Mouse (Mus musculus): ENCODE measurements around the gene Tas1r3. TPM values are rescaled to one million over a fixed set of nuclear protein-coding genes. Genes with fewer than 3 reads are reported as not detected.

Gene Tas1r3
- polyA plus RNA-seq (2015; fragmentation: Nextera tagmentation; extraction: Ambion mirVana), result 0.29 and 0.58 TPM in 2 replicates

GRCm38 (mm10) chr4:155863001-155863400, at the start of gene Tas1r3:
Gene Tas1r3, minus strand, starts transcription at chr4:155863362.
- peaks cover under 1% of the 10 kb centered on the region for H3K4me1 ChIP-seq (ENCODE audit: control insufficient read depth, insufficient read depth, low read length)
- no peak within 1 kb of the TSS for H3K4me2 ChIP-seq (ENCODE audit: low read length)
- WGBS, result 81% methylated on average over 5 of the region's 5 CpGs
- H3K9ac ChIP-seq (ENCODE audit: low read depth, low read length), result no peak within 1 kb of the TSS
- H3K9me3 ChIP-seq (replicated peaks; ENCODE audit: control insufficient read depth, low read length, poor library complexity, severe bottlenecking), result no peaks in the 10 kb centered on the region
- ATAC-seq, result no peak
- peaks cover 34% of the 10 kb centered on the region for H3K36me3 ChIP-seq (ENCODE audit: control insufficient read depth, insufficient read depth, low read length)
- no peaks in the 10 kb centered on the region for H3K27me3 ChIP-seq (ENCODE audit: control insufficient read depth, insufficient read depth, low read depth, low read length)
- no peak within 1 kb of the TSS for H3K4me3 ChIP-seq (ENCODE audit: low read depth, low read length)
- no peak within 1 kb of the TSS for H3K27ac ChIP-seq (ENCODE audit: low read length)

GRCm38 (mm10) chr4:155908751-155909150, 45.6 kb upstream of the Tas1r3 start:
- Histone ChIP-seq H3K9ac (ENCODE audit: low read depth, low read length) (no peak overlapping the region), H3K4me1 (ENCODE audit: control insufficient read depth, insufficient read depth, low read length) (no peaks in the 10 kb centered on the region), H3K27ac (ENCODE audit: low read length) (no peak overlapping the region), H3K4me3 (ENCODE audit: low read depth, low read length) (no peak overlapping the region), H3K27me3 (ENCODE audit: control insufficient read depth, insufficient read depth, low read depth, low read length) (no peaks in the 10 kb centered on the region), H3K9me3 (replicated peaks; ENCODE audit: control insufficient read depth, low read length, poor library complexity, severe bottlenecking) (no peaks in the 10 kb centered on the region), H3K36me3 (ENCODE audit: control insufficient read depth, insufficient read depth, low read length) (peaks cover 22% of the 10 kb centered on the region), H3K4me2 (ENCODE audit: low read length) (no peak overlapping the region)
- WGBS, result 93% methylated on average over 4 of the region's 4 CpGs
- 0 out of 2 replicates have a peak, but pooled peaks have one; percentile 5 for ATAC-seq

- WGBS, result 81% methylated on average over 7 of the region's 7 CpGs
- H3K27ac ChIP-seq (ENCODE audit: low read length), result no peak overlapping the region
Measured at GRCm38 (mm10) chr4:155908281-155908680, 45.1 kb upstream of the Tas1r3 start.

GRCm38 (mm10) chr4:155907003-155907402, 43.8 kb upstream of the Tas1r3 start:
- Histone ChIP-seq H3K36me3 (ENCODE audit: control insufficient read depth, insufficient read depth, low read length) (peaks cover 39% of the 10 kb centered on the region), H3K4me3 (ENCODE audit: low read depth, low read length) (no peak overlapping the region), H3K27me3 (ENCODE audit: control insufficient read depth, insufficient read depth, low read depth, low read length) (no peaks in the 10 kb centered on the region), H3K9me3 (replicated peaks; ENCODE audit: control insufficient read depth, low read length, poor library complexity, severe bottlenecking) (no peaks in the 10 kb centered on the region), H3K27ac (ENCODE audit: low read length) (no peak overlapping the region), H3K4me1 (ENCODE audit: control insufficient read depth, insufficient read depth, low read length) (no peaks in the 10 kb centered on the region), H3K9ac (ENCODE audit: low read depth, low read length) (no peak overlapping the region), H3K4me2 (ENCODE audit: low read length) (no peak overlapping the region)
- WGBS, result 87% methylated on average over 11 of the region's 11 CpGs
- ATAC-seq, result no peak

More at GRCm38 (mm10) chr4:155908281-155908680, 45.1 kb upstream of the Tas1r3 start:
- H3K36me3 ChIP-seq (ENCODE audit: control insufficient read depth, insufficient read depth, low read length), result peaks cover 26% of the 10 kb centered on the region
- no peaks in the 10 kb centered on the region for H3K9me3 ChIP-seq (replicated peaks; ENCODE audit: control insufficient read depth, low read length, poor library complexity, severe bottlenecking)
- 0 out of 2 replicates have a peak, but pooled peaks have one; percentile 8 for ATAC-seq
- H3K4me3 ChIP-seq (ENCODE audit: low read depth, low read length), result no peak overlapping the region
- H3K9ac ChIP-seq (ENCODE audit: low read depth, low read length), result no peak overlapping the region
- H3K4me1 ChIP-seq (ENCODE audit: control insufficient read depth, insufficient read depth, low read length), result no peaks in the 10 kb centered on the region
- no peaks in the 10 kb centered on the region for H3K27me3 ChIP-seq (ENCODE audit: control insufficient read depth, insufficient read depth, low read depth, low read length)
- H3K4me2 ChIP-seq (ENCODE audit: low read length), result no peak overlapping the region

GRCm38 (mm10) chr4:155906125-155906524, 43.0 kb upstream of the Tas1r3 start:
- Histone ChIP-seq H3K27ac (ENCODE audit: low read length) (no peak overlapping the region), H3K4me2 (ENCODE audit: low read length) (no peak overlapping the region), H3K27me3 (ENCODE audit: control insufficient read depth, insufficient read depth, low read depth, low read length) (no peaks in the 10 kb centered on the region), H3K4me1 (ENCODE audit: control insufficient read depth, insufficient read depth, low read length) (no peaks in the 10 kb centered on the region), H3K9ac (ENCODE audit: low read depth, low read length) (no peak overlapping the region), H3K9me3 (replicated peaks; ENCODE audit: control insufficient read depth, low read length, poor library complexity, severe bottlenecking) (no peaks in the 10 kb centered on the region), H3K4me3 (ENCODE audit: low read depth, low read length) (no peak overlapping the region), H3K36me3 (ENCODE audit: control insufficient read depth, insufficient read depth, low read length) (peaks cover 48% of the 10 kb centered on the region)
- WGBS, result 83% methylated on average over 9 of the region's 9 CpGs
- ATAC-seq, result no peak

- ATAC-seq, result no peak
- WGBS, result 90% methylated on average over 13 of the region's 13 CpGs
- H3K9ac ChIP-seq (ENCODE audit: low read depth, low read length), result no peak overlapping the region
- H3K27me3 ChIP-seq (ENCODE audit: control insufficient read depth, insufficient read depth, low read depth, low read length), result no peaks in the 10 kb centered on the region
- no peak overlapping the region for H3K27ac ChIP-seq (ENCODE audit: low read length)
- no peaks in the 10 kb centered on the region for H3K4me1 ChIP-seq (ENCODE audit: control insufficient read depth, insufficient read depth, low read length)
- no peaks in the 10 kb centered on the region for H3K9me3 ChIP-seq (replicated peaks; ENCODE audit: control insufficient read depth, low read length, poor library complexity, severe bottlenecking)
- peaks cover 51% of the 10 kb centered on the region for H3K36me3 ChIP-seq (ENCODE audit: control insufficient read depth, insufficient read depth, low read length)
- H3K4me3 ChIP-seq (ENCODE audit: low read depth, low read length), result no peak overlapping the region
- H3K4me2 ChIP-seq (ENCODE audit: low read length), result no peak overlapping the region
Measured at GRCm38 (mm10) chr4:155905634-155906033, 42.5 kb upstream of the Tas1r3 start.

GRCm38 (mm10) chr4:155904318-155905102, 41.3 kb upstream of the Tas1r3 start:
- Histone ChIP-seq H3K4me1 (ENCODE audit: control insufficient read depth, insufficient read depth, low read length) (no peaks in the 10 kb centered on the region), H3K9me3 (replicated peaks; ENCODE audit: control insufficient read depth, low read length, poor library complexity, severe bottlenecking) (no peaks in the 10 kb centered on the region), H3K27ac (ENCODE audit: low read length) (no peak overlapping the region), H3K36me3 (ENCODE audit: control insufficient read depth, insufficient read depth, low read length) (peaks cover 60% of the 10 kb centered on the region), H3K27me3 (ENCODE audit: control insufficient read depth, insufficient read depth, low read depth, low read length) (no peaks in the 10 kb centered on the region), H3K4me2 (ENCODE audit: low read length) (no peak overlapping the region), H3K9ac (ENCODE audit: low read depth, low read length) (no peak overlapping the region), H3K4me3 (ENCODE audit: low read depth, low read length) (no peak overlapping the region)
- 92% methylated on average over 13 of the region's 13 CpGs for WGBS
- no peak for ATAC-seq

GRCm38 (mm10) chr4:155903246-155903645, 40.1 kb upstream of the Tas1r3 start:
- Histone ChIP-seq H3K4me1 (ENCODE audit: control insufficient read depth, insufficient read depth, low read length) (no peaks in the 10 kb centered on the region), H3K9ac (ENCODE audit: low read depth, low read length) (no peak overlapping the region), H3K9me3 (replicated peaks; ENCODE audit: control insufficient read depth, low read length, poor library complexity, severe bottlenecking) (no peaks in the 10 kb centered on the region), H3K27ac (ENCODE audit: low read length) (no peak overlapping the region), H3K36me3 (ENCODE audit: control insufficient read depth, insufficient read depth, low read length) (peaks cover 72% of the 10 kb centered on the region), H3K27me3 (ENCODE audit: control insufficient read depth, insufficient read depth, low read depth, low read length) (no peaks in the 10 kb centered on the region), H3K4me2 (ENCODE audit: low read length) (no peak overlapping the region), H3K4me3 (ENCODE audit: low read depth, low read length) (no peak overlapping the region)
- ATAC-seq, result no peak
- WGBS, result 97% methylated on average over 13 of the region's 13 CpGs

- no peak overlapping the region for H3K4me2 ChIP-seq (ENCODE audit: low read length)
- 91% methylated on average over 3 of the region's 3 CpGs for WGBS
- no peaks in the 10 kb centered on the region for H3K9me3 ChIP-seq (replicated peaks; ENCODE audit: control insufficient read depth, low read length, poor library complexity, severe bottlenecking)
- no peak overlapping the region for H3K9ac ChIP-seq (ENCODE audit: low read depth, low read length)
- H3K36me3 ChIP-seq (ENCODE audit: control insufficient read depth, insufficient read depth, low read length), result peaks cover 81% of the 10 kb centered on the region
- H3K4me3 ChIP-seq (ENCODE audit: low read depth, low read length), result no peak overlapping the region
- H3K27me3 ChIP-seq (ENCODE audit: control insufficient read depth, insufficient read depth, low read depth, low read length), result no peaks in the 10 kb centered on the region
- ATAC-seq, result peak; percentile 52; the same call in 1 of the 2 replicates
- no peaks in the 10 kb centered on the region for H3K4me1 ChIP-seq (ENCODE audit: control insufficient read depth, insufficient read depth, low read length)
- no peak overlapping the region for H3K27ac ChIP-seq (ENCODE audit: low read length)
Measured at GRCm38 (mm10) chr4:155901205-155901604, 38.0 kb upstream of the Tas1r3 start.
